In genomic region chr5:124777178-124777709, GRCm38 (mm10) we compare ENCODE assay signal across 8 mouse cellular contexts. TPM values are rescaled to one million over a fixed set of nuclear protein-coding genes. Genes with fewer than 3 reads are reported as not detected.
DNase-seq lines count a peak whose midpoint lies in the region; ATAC-seq lines count a peak whose summit lies in the region.

No protein-coding gene starts in this region.

- ATAC-seq in midbrain, embryonic 14.5 days (ENCODE audit: low FRiP score, low TSS enrichment), result no peak
- ATAC-seq in midbrain, embryonic 13.5 days, result no peak
- no peak for ATAC-seq in forebrain, embryonic 15.5 days (replicated peaks)

- no peak overlapping the region for H3K4me2 ChIP-seq in midbrain, embryonic 14.5 days (ENCODE audit: low read length)
- H3K4me2 ChIP-seq in midbrain, embryonic 13.5 days (replicated peaks), result no peak overlapping the region
- H3K4me2 ChIP-seq in forebrain, embryonic 15.5 days (replicated peaks), result no peak overlapping the region

- H3K4me1 ChIP-seq in midbrain, embryonic 14.5 days (ENCODE audit: control insufficient read depth, insufficient read depth, low read length), result no peaks in the 10 kb centered on the region
- H3K4me1 ChIP-seq in midbrain, embryonic 13.5 days (replicated peaks), result no peaks in the 10 kb centered on the region
- no peaks in the 10 kb centered on the region for H3K4me1 ChIP-seq in forebrain, embryonic 15.5 days

- no peak overlapping the region for H3K27ac ChIP-seq in midbrain, embryonic 14.5 days (replicated peaks; ENCODE audit: low read depth, low read length)
- H3K27ac ChIP-seq in midbrain, embryonic 13.5 days, result no peak overlapping the region
- no peak overlapping the region for H3K27ac ChIP-seq in forebrain, embryonic 15.5 days (replicated peaks)

- H3K9me3 ChIP-seq in midbrain, embryonic 14.5 days (ENCODE audit: control insufficient read depth, low read length), result no peaks in the 10 kb centered on the region
- H3K9me3 ChIP-seq in midbrain, embryonic 13.5 days, result no peaks in the 10 kb centered on the region
- H3K9me3 ChIP-seq in forebrain, embryonic 15.5 days, result no peaks in the 10 kb centered on the region

- peak; percentile 35 for DNase-seq in midbrain, embryonic 14.5 days
- peak; percentile 54 for DNase-seq in WW6 (ENCODE audit: low read depth, low spot score)
- DNase-seq in cerebellum, postnatal 25 days, result peak; percentile 81 to 88
- peak; percentile 3 to 25 for DNase-seq in heart, postnatal 36 days
- DNase-seq in left cerebral cortex, postnatal 36 days (ENCODE audit: low spot score in 2 of 2), result peak; percentile 20 to 22
- DNase-seq in right cerebral cortex, adult 2 months (ENCODE audit: low spot score in 2 of 2), result peak; percentile 39 to 41

- intact Hi-C loops in heart, postnatal 36 days (cut with DNase I), result no loop called here
- intact Hi-C loops in left cerebral cortex, postnatal 36 days (cut with DNase I), result loop anchor here (5.0 kb wide), 1 partner anchor 90 kb away; no protein-coding TSS in a partner anchor

- WGBS in midbrain, embryonic 14.5 days, result 63% methylated on average over 6 of the region's 6 CpGs
- 60% methylated on average over 6 of the region's 6 CpGs for WGBS in midbrain, embryonic 13.5 days
- 63% methylated on average over 6 of the region's 6 CpGs for WGBS in forebrain, embryonic 15.5 days

- no peak overlapping the region for H3K4me3 ChIP-seq in midbrain, embryonic 14.5 days (replicated peaks; ENCODE audit: low read depth, low read length)
- H3K4me3 ChIP-seq in midbrain, embryonic 13.5 days (replicated peaks), result no peak overlapping the region
- no peak overlapping the region for H3K4me3 ChIP-seq in forebrain, embryonic 15.5 days

- H3K27me3 ChIP-seq in midbrain, embryonic 14.5 days (ENCODE audit: control insufficient read depth, insufficient read depth, low read length), result no peaks in the 10 kb centered on the region
- no peaks in the 10 kb centered on the region for H3K27me3 ChIP-seq in midbrain, embryonic 13.5 days
- H3K27me3 ChIP-seq in forebrain, embryonic 15.5 days, result no peaks in the 10 kb centered on the region

- H3K9ac ChIP-seq in midbrain, embryonic 14.5 days (replicated peaks; ENCODE audit: low read length), result no peak overlapping the region
- H3K9ac ChIP-seq in midbrain, embryonic 13.5 days (replicated peaks), result no peak overlapping the region
- H3K9ac ChIP-seq in forebrain, embryonic 15.5 days (replicated peaks), result no peak overlapping the region

- H3K36me3 ChIP-seq in midbrain, embryonic 14.5 days (ENCODE audit: control insufficient read depth, insufficient read depth, low read length), result no peaks in the 10 kb centered on the region
- H3K36me3 ChIP-seq in midbrain, embryonic 13.5 days, result no peaks in the 10 kb centered on the region
- no peaks in the 10 kb centered on the region for H3K36me3 ChIP-seq in forebrain, embryonic 15.5 days

RNA-seq across cellular contexts. Expression of gene Dnah10, which starts 52.4 kb away (rescaled TPM):
- 0.18 and 0.26 TPM in 2 replicates for polyA plus RNA-seq in midbrain, embryonic 14.5 days (2014; fragmentation: Nextera tagmentation; extraction: Ambion mirVana)
- 0.08 and 0.13 TPM in 2 replicates for polyA plus RNA-seq in midbrain, embryonic 13.5 days (2015; fragmentation: Nextera tagmentation; extraction: Ambion mirVana)
- total RNA-seq in heart, postnatal 36 days (2021), result under 1 TPM in 1 of 2 experiments, not detected in 1; 0.06 TPM
- total RNA-seq in left cerebral cortex, postnatal 36 days (2021), result under 1 TPM; 0.25 to 0.57 TPM
- polyA plus RNA-seq in forebrain, embryonic 15.5 days (2015; fragmentation: Nextera tagmentation; extraction: Ambion mirVana), result 0.11 and 0.14 TPM in 2 replicates

Comparison
In these comparisons a context has a peak if more than half of its experiments do, and no peak if none do; other contexts are left out.
1. DNase-seq: peak in every context shown above with its lines; median percentile 84 in cerebellum, postnatal 25 days; 54 in WW6; 40 in right cerebral cortex, adult 2 months; 35 in midbrain, embryonic 14.5 days; 21 in left cerebral cortex, postnatal 36 days; 14 in heart, postnatal 36 days.